Mouse (Mus musculus) liver, embryonic 15.5 days (tissue): ENCODE measurements around the gene Ifi35. TPM values are rescaled to one million over a fixed set of nuclear protein-coding genes. Genes with fewer than 3 reads are reported as not detected.

ENCODE experiments used
- ATAC-seq: fragments of 200-750 bp; cut with Nextera tagmentation; 2 replicates; pipeline ENCODE4 v1.8.0; 2017; ENCODE audit warnings: moderate number of reproducible peaks, mild to moderate bottlenecking, moderate library complexity; ENCODE audit not compliant: insufficient read depth
- H3K27ac ChIP-seq: fragments of 300-500 bp; sonication (generic); replicated peaks from 2 replicates; pipeline ENCODE4 v1.5.1; 2015; ENCODE audit warnings: mild to moderate bottlenecking, inconsistent platforms
- H3K27me3 ChIP-seq: fragments of 300-500 bp; sonication (generic); 2 replicates; pipeline ENCODE4 v1.6.1; 2015; ENCODE audit warnings: mild to moderate bottlenecking, inconsistent platforms
- H3K36me3 ChIP-seq: fragments of 300-500 bp; sonication (generic); replicated peaks from 2 replicates; pipeline ENCODE4 v1.6.1; 2015; ENCODE audit warnings: moderate library complexity, mild to moderate bottlenecking, inconsistent platforms
- H3K4me1 ChIP-seq: fragments of 300-500 bp; sonication (generic); replicated peaks from 2 replicates; pipeline ENCODE4 v1.6.1; 2015; ENCODE audit warnings: inconsistent platforms
- H3K4me2 ChIP-seq: fragments of 300-500 bp; sonication (generic); 2 replicates; pipeline ENCODE4 v1.6.1; 2015; ENCODE audit warnings: moderate library complexity, mild to moderate bottlenecking, inconsistent platforms
- H3K4me3 ChIP-seq: fragments of 300-500 bp; sonication (generic); replicated peaks from 2 replicates; pipeline ENCODE4 v1.5.1; 2015; ENCODE audit warnings: mild to moderate bottlenecking, inconsistent platforms
- H3K9ac ChIP-seq: fragments of 300-500 bp; sonication (generic); 2 replicates; pipeline ENCODE4 v1.6.1; 2015; ENCODE audit warnings: moderate library complexity, mild to moderate bottlenecking, inconsistent platforms
- H3K9me3 ChIP-seq: fragments of 300-500 bp; sonication (generic); replicated peaks from 2 replicates; pipeline ENCODE4 v1.6.1; 2016; ENCODE audit warnings: inconsistent platforms
- WGBS: fragments of 180-500 bp; shearing (Covaris S2); methylation state at CpG from one replicate; pipeline ENCODE4 v1.1.7; 2015; ENCODE audit warnings: mixed read lengths; ENCODE audit not compliant: insufficient replicate concordance; 5-methylcytosine and 5-hydroxymethylcytosine counted together
- polyA plus RNA-seq: library from polyadenylated mRNA; unstranded; fragments of >200 nt; fragmentation: Nextera tagmentation; extraction: Ambion mirVana; gene quantifications from 2 replicates; pipeline ENCODE4 v1.2.1, GENCODE M21; 2015

Ifi35 gene
- 29.6 and 30.4 TPM in 2 replicates for polyA plus RNA-seq

DNA sequence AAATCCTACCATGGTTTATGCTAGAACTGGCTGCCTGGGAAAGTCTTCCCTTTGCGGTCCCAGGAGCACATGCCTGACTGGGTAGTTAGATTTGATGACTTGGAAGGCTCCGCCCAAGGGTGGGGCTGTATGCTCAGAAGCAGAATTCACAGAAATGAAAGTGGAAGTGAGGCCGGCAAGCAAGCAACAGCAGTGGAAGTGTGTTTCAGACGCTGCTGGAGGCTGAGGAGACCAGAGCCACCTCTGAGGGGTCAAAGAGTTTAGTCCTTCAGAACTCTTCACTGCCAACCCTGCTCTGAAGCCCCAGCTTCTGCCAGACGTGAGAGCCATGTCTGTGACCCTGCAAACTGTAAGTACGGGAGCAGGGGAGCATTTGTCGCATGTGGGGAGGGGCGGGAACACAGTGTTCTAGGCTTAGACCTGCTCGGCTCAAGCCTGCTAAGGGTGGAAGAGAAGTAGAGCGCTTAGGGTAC is at the start of gene Ifi35:
Gene Ifi35 (plus strand): TSS at position 134 of the 473 bp plus-strand sequence.
- Histone ChIP-seq H3K4me2 (peak within 1 kb of the TSS; percentile 76), H3K4me1 (peaks cover 62% of the 10 kb centered on the region), H3K9ac (peak within 1 kb of the TSS; percentile 69), H3K36me3 (peaks cover 29% of the 10 kb centered on the region), H3K9me3 (no peaks in the 10 kb centered on the region), H3K27me3 (no peaks in the 10 kb centered on the region), H3K27ac (peak within 1 kb of the TSS; percentile 93), H3K4me3 (peak within 1 kb of the TSS; percentile 75)
- 5% methylated on average over 10 of the region's 10 CpGs for WGBS
- peak; percentile 85 for ATAC-seq

DNA sequence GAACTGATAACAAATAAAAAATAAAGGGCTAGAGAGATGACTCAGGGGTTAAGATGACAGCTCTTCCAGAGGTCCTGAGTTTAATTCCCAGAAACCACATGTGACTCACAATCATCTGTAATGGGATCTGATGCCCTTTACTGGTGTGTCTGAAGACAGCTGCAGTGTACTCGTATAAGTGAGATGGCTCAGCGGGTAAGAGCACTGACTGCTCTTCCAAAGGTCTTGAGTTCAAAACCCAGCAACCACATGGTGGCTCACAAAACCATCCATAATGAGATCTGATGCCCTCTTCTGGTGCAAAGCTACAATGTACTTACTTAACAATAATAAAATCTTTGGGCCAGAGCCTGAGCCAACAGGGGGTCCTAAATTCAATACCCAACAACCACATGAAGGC is 32.9 kb upstream of the Ifi35 start:
- Histone ChIP-seq H3K4me3 (no peak overlapping the region), H3K4me2 (no peak overlapping the region), H3K9ac (no peak overlapping the region), H3K36me3 (peaks cover 35% of the 10 kb centered on the region), H3K4me1 (peaks cover 20% of the 10 kb centered on the region), H3K27ac (no peak overlapping the region), H3K27me3 (no peaks in the 10 kb centered on the region), H3K9me3 (no peaks in the 10 kb centered on the region)
- ATAC-seq = no peak
- 83% methylated on average over 2 of the region's 2 CpGs for WGBS

DNA sequence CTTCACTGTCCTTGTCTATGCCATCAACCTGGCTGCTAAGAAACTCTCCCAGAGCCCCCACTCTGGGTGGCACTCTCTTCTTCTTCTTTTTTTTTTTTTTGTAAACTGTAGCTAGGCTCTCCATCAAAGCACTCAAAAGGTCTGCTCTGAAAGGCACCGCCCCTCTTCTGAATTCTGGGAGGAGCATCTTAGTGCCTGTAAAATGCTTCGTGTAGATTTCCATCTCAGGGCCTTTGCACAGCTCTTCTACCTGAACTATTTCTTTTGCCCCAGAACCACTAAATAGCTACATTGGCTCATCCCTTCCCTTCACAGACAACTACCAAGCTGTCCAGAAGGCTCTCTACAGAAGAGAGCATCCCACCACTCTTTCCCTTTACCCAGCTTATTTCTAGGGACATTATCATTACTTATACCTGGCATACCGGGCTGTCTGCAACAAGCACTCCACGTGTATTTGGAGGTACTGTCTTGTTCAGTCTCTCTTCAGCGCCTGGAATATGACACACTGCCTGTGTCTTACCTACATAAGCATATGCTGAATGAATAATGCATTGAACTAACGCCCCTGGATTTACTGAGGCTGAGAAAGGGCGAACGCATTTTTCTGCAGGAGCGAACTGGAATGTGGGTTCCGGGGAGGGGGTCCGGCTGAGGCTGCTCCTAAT is 31.6 kb upstream of the Ifi35 start:
- Histone ChIP-seq H3K27ac (peak overlapping the region; percentile 63), H3K4me3 (peak overlapping the region; percentile 83), H3K4me1 (peaks cover 20% of the 10 kb centered on the region), H3K9ac (peak overlapping the region; percentile 79), H3K4me2 (peak overlapping the region; percentile 86), H3K36me3 (peaks cover 23% of the 10 kb centered on the region), H3K27me3 (no peaks in the 10 kb centered on the region), H3K9me3 (no peaks in the 10 kb centered on the region)
- WGBS = under 1% methylated on average over 11 of the region's 11 CpGs
- peak; percentile 36 for ATAC-seq

DNA sequence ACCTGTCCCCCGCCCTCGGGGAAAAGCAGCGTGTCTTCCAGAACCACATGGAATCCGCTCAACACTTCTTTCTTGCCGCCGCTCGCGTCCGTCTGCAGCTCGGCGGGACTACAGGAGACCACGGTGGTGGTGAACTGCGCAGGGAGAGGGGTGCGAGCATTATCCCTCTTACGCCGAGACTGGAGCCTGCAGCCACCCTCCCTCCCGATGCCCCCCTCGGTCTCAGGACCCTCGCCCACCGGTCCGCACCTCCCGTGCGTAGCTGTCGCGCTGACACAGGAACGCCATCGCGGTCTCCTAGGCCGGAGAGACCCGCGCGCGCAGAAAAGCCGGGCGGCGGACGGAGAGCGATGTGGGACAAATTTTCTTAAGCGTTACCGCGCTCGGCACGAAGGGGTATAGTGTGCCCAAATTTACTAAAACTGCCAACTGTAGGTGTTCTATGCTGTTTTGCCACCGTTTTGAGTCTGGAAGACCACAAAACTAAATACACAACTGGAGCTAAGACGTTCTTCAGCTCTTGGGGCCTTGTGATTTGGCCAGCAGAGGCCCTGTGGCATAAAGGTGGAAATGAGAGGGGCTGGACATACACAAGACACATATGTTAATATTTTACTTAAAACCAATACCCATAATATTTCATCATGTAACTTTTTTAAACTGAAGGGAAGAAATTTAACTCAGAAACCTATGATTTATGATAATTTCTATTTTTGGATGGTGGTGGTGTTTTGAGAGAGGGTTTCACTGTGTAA is 30.9 kb upstream of the Ifi35 start, which contains the start of gene Aarsd1:
Gene Aarsd1 (minus strand): TSS at position 515 of the 755 bp plus-strand sequence.
- under 1% methylated on average over 45 of the region's 45 CpGs for WGBS
- no peaks in the 10 kb centered on the region for H3K9me3 ChIP-seq
- H3K9ac ChIP-seq = peak within 1 kb of the TSS; percentile 79
- ATAC-seq = peak; percentile 69
- H3K36me3 ChIP-seq = peaks cover 16% of the 10 kb centered on the region
- peak within 1 kb of the TSS; percentile 86 for H3K4me2 ChIP-seq
- no peaks in the 10 kb centered on the region for H3K27me3 ChIP-seq
- H3K27ac ChIP-seq = peak within 1 kb of the TSS; percentile 63
- H3K4me3 ChIP-seq = peak within 1 kb of the TSS; percentile 83
- peaks cover 20% of the 10 kb centered on the region for H3K4me1 ChIP-seq

DNA sequence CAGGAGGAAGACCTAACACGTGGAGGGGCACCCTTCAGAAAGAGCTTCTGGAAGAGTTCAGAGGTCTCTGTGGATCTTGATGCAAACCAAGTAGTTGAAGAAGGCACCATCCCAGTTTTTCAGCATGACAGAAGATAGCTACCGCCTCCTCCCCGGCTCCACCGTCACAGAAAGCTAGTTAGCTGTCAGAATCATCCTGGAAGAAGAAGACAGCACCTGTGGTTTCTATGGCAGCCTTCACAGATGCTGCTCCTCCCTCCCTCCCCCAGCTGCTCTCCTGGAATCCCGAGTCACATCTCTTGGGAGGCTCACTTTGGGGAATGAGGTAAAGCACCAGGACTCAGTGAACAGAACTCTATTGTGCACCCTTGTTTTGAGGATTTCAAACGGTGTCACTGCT is 29.2 kb upstream of the Ifi35 start:
- no peak overlapping the region for H3K4me3 ChIP-seq
- WGBS = 63% methylated on average over 6 of the region's 6 CpGs
- no peak for ATAC-seq
- peaks cover 24% of the 10 kb centered on the region for H3K4me1 ChIP-seq
- H3K36me3 ChIP-seq = peaks cover 1% of the 10 kb centered on the region
- H3K4me2 ChIP-seq = no peak overlapping the region
- no peak overlapping the region for H3K27ac ChIP-seq
- H3K27me3 ChIP-seq = no peaks in the 10 kb centered on the region
- no peaks in the 10 kb centered on the region for H3K9me3 ChIP-seq
- H3K9ac ChIP-seq = no peak overlapping the region

DNA sequence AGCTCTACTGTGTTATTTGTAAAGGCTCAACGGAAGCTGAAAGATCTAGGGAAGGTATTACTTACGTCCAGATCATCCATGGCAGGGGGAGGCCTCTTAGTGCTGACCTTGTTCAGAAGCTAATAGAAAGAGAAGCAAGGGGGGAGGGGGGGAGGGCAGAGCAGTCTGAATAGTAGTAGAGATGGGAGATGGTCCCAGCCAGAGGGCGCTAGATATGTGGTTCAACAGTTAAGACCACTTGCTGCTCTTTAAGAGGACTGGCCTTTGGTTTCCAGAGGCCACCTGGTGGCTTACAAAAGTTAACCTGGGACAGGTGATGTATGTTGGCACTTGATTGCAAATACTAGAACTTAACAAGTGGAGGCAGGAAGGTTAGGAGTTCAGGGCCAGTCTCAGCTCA is 28.6 kb upstream of the Ifi35 start:
- no peak overlapping the region for H3K9ac ChIP-seq
- H3K9me3 ChIP-seq = no peaks in the 10 kb centered on the region
- H3K4me3 ChIP-seq = no peak overlapping the region
- H3K27me3 ChIP-seq = no peaks in the 10 kb centered on the region
- 42% methylated on average over 3 of the region's 3 CpGs for WGBS
- peaks cover 30% of the 10 kb centered on the region for H3K4me1 ChIP-seq
- H3K4me2 ChIP-seq = no peak overlapping the region
- ATAC-seq = no peak
- H3K36me3 ChIP-seq = no peaks in the 10 kb centered on the region
- H3K27ac ChIP-seq = no peak overlapping the region

DNA sequence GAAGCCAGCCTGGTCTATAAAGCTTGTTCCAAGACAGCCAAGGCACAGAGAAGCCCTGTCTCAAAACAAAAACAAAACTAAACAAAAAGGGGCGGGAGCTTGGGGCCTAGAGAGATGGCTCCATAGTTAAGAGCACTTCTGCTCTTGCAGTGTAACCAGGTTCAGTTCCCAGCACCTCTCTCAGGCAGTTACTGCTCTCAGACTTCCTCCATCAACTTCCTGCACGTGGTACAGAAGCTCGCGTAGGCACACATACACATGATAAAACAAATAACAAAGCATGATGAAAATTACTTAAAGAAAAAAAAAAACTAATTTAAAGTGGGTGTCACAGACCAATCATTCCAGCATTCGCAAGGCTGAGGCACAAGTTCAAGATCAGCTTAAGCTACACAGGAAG is 28.1 kb upstream of the Ifi35 start:
- H3K36me3 ChIP-seq = no peaks in the 10 kb centered on the region
- 66% methylated on average over 5 of the region's 5 CpGs for WGBS
- no peaks in the 10 kb centered on the region for H3K27me3 ChIP-seq
- no peak for ATAC-seq
- no peak overlapping the region for H3K4me3 ChIP-seq
- H3K9ac ChIP-seq = no peak overlapping the region
- H3K27ac ChIP-seq = no peak overlapping the region
- no peak overlapping the region for H3K4me2 ChIP-seq
- H3K9me3 ChIP-seq = no peaks in the 10 kb centered on the region
- peaks cover 34% of the 10 kb centered on the region for H3K4me1 ChIP-seq

DNA sequence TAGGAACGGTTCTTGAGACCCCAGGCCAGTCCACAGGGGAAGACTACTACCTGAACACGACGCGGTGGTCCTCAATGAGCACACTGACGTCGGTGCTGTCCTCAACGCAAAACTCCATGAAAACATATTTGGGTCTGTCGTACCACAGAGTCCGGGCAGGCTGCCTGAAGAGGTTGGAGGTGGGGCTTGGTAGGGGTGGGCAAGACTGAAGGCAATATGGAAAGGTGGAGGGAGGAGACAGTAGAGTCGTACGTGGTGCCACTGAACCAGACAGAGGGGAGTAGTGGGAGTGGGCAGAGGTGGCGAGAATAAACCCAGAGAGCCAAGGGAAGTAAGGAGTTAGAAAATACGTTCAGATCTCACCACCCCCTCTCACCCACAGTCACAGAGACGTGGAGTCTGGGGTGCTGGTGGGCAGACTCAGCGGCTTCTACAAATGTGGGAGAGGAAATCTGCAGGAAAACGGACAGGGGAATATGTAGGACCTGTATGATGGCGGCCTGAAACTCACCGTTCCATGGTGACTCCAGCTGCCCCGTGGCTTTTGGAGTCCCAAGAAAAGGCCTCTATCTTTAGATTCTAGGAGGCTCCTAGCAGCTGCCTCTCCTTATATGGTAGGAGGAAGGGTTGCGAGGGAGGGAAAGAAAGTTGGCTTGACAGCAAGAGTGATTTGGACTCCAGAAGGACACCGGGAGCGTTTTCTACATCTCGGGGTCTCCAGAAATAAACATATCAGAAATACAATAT is 23.9 kb upstream of the Ifi35 start, which contains the start of gene Gm27029:
Gene Gm27029 (minus strand): TSS at position 692 of the 747 bp plus-strand sequence.
- no peak for ATAC-seq
- peak within 1 kb of the TSS; percentile 94 for H3K4me3 ChIP-seq
- H3K4me2 ChIP-seq = peak within 1 kb of the TSS; percentile 97

DNA sequence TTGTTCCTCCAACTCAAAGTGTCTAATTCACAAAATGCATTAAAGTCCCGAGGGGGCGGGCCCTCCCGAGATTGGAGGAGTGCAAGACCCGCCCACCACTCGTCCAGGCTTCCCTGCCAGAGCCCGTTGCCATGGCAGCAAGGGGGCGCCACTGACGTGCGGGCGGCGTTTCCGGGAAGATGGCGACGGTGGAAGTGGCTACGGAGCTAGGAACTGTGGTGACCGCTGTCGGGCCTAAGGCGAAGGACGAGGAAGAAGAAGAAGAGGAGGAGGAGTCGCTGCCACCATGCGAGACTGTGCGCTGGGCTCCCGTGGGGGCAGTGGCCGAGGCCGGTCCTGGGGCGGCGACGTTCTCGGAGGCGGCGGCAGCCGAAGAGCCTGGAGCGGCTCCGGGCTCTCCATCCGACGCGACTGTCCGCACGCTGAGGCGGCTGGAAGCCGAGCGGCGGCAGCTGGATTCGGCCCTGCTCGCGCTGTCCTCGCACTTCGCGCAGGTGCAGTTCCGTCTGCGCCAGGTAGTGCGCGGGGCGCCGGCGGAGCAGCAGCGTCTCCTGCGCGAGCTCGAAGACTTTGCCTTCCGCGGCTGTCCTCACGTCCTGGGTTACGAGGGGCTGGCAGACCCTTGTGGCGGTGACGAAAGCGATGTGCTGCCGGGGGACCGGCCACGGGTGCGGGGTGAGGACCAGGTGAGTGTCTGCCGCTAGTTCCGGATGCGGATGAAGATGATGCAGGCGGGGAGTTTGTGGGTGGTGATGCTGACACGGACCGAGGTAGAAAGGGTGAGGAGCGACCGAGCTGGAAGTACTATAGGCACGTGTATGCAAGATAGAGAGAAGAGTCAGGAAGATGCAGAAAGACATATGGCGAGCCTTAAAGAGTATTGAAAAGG is 23.0 kb upstream of the Ifi35 start, which contains the start of the genes Rundc1 and Ptges3l:
Gene Rundc1 (plus strand): TSS at position 161 of the 889 bp plus-strand sequence.
Gene Ptges3l (minus strand): TSS at position 409 of the 889 bp plus-strand sequence.
- H3K27ac ChIP-seq = peak within 1 kb of the TSS; percentile 80
- H3K4me3 ChIP-seq = peak within 1 kb of the TSS; percentile 94
- H3K27me3 ChIP-seq = no peaks in the 10 kb centered on the region
- peak within 1 kb of the TSS; percentile 80 for H3K9ac ChIP-seq
- peak; percentile 88 for ATAC-seq
- H3K4me2 ChIP-seq = peak within 1 kb of the TSS; percentile 97
- WGBS = under 1% methylated on average over 81 of the region's 81 CpGs
- H3K4me1 ChIP-seq = peaks cover 34% of the 10 kb centered on the region
- no peaks in the 10 kb centered on the region for H3K9me3 ChIP-seq
- peaks cover 10% of the 10 kb centered on the region for H3K36me3 ChIP-seq

More for the DNA sequence above, 23.9 kb upstream of the Ifi35 start, which contains the start of gene Gm27029:
- peak within 1 kb of the TSS; percentile 80 for H3K27ac ChIP-seq
- no peaks in the 10 kb centered on the region for H3K9me3 ChIP-seq
- WGBS = 9% methylated on average over 23 of the region's 23 CpGs
- H3K27me3 ChIP-seq = no peaks in the 10 kb centered on the region
- peaks cover 39% of the 10 kb centered on the region for H3K4me1 ChIP-seq
- H3K9ac ChIP-seq = peak within 1 kb of the TSS; percentile 80
- H3K36me3 ChIP-seq = peaks cover under 1% of the 10 kb centered on the region; the same call in 1 of the 2 replicates

DNA sequence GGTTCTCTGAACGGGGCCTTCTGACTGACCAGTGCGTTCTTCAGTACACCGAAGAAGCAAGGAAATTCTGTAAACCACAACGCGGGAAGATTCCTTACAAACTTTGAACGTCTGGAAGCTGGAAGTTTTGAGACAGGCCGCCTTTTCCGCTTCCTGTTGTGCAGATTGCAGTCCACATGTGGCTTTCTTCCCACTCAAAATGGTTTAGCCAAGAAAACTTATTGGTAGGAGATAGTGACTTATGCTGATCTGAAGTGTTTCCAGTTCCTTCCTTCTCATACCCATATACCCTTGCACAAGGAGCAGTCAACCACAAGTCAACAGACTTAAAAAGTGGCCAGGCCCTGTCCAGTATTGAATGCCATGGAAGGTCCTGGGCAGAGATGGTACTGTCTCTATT is 22.0 kb upstream of the Ifi35 start:
- Histone ChIP-seq H3K9me3 (no peaks in the 10 kb centered on the region), H3K4me2 (peak overlapping the region; percentile 97), H3K9ac (peak overlapping the region; percentile 80; the same call in 1 of the 2 replicates), H3K4me3 (peak overlapping the region; percentile 94), H3K27ac (no peak overlapping the region), H3K36me3 (peaks cover 20% of the 10 kb centered on the region), H3K27me3 (no peaks in the 10 kb centered on the region), H3K4me1 (peaks cover 34% of the 10 kb centered on the region)
- ATAC-seq = no peak
- WGBS = 43% methylated on average over 8 of the region's 8 CpGs
